9 mouse cellular contexts compared by ENCODE assay signal in genomic region chr5:25022904-25023303, GRCm38 (mm10).
DNase-seq lines count a peak whose midpoint lies in the region; ATAC-seq lines count a peak whose summit lies in the region.
"Had no signal": no experiment of that assay in that cellular context is flagged by ENCODE, and none has a peak within 500 bp of the region (broad histone marks: within the 10 kb centered on the region; RNA-seq: fewer than 3 reads in every experiment).

No protein-coding gene starts in this region.

- peak overlapping the region; percentile 77; the same call in 1 of the 2 replicates for H3K27ac ChIP-seq in heart, embryonic 10.5 days
- no peak overlapping the region for H3K27ac ChIP-seq in heart, embryonic 11.5 days (ENCODE audit: low read depth, low read length)
- H3K27ac ChIP-seq: embryonic facial prominence, embryonic 12.5 days had no signal

- H3K36me3 ChIP-seq in heart, embryonic 10.5 days: peaks cover 10% of the 10 kb centered on the region; the same call in 1 of the 2 replicates
- no peaks in the 10 kb centered on the region for H3K36me3 ChIP-seq in heart, embryonic 11.5 days (ENCODE audit: control insufficient read depth, insufficient read depth, low read length)
- H3K36me3 ChIP-seq: embryonic facial prominence, embryonic 12.5 days had no signal

- no peak overlapping the region for H3K4me2 ChIP-seq in heart, embryonic 11.5 days
- H3K4me2 ChIP-seq: embryonic facial prominence, embryonic 12.5 days had no signal

- H3K9me3 ChIP-seq in heart, embryonic 10.5 days: no peaks in the 10 kb centered on the region
- no peaks in the 10 kb centered on the region for H3K9me3 ChIP-seq in heart, embryonic 11.5 days (replicated peaks; ENCODE audit: control insufficient read depth, low read length)
- H3K9me3 ChIP-seq: embryonic facial prominence, embryonic 12.5 days had no signal

- DNase-seq in heart, embryonic 10.5 days (ENCODE audit: low spot score): no peak
- peak; percentile 37 for DNase-seq in right cerebral cortex, postnatal 14 days
- DNase-seq in right cerebral cortex, postnatal 25 days: no peak
- peak; percentile 70 to 75 for DNase-seq in adrenal gland, adult 18-20 months (ENCODE audit: low spot score in 2 of 2)
- peak; percentile 63 for DNase-seq in lung, postnatal 36 days

- no peak for ATAC-seq in heart, embryonic 11.5 days (replicated peaks; ENCODE audit: insufficient number of reproducible peaks, low FRiP score, low TSS enrichment)
- ATAC-seq in granulocyte monocyte progenitor cell, adult 5-6 weeks (replicated peaks; ENCODE audit: poor library complexity, severe bottlenecking): peak; percentile 48; the same call in 1 of the 2 replicates
- ATAC-seq in activated CD4-positive, CD25-positive, alpha-beta regulatory T cell, adult 4 months: no peak

- 50% methylated on average over 4 of the region's 4 CpGs for WGBS in heart, embryonic 10.5 days
- 45% methylated on average over 4 of the region's 4 CpGs for WGBS in heart, embryonic 11.5 days (ENCODE audit: insufficient replicate concordance)

- 0 out of 2 replicates have a peak, but pooled peaks cover 6% of the 10 kb centered on the region for H3K27me3 ChIP-seq in heart, embryonic 10.5 days (ENCODE audit: insufficient read depth, poor library complexity, severe bottlenecking)
- H3K27me3 ChIP-seq in heart, embryonic 11.5 days (ENCODE audit: control insufficient read depth, insufficient read depth, low read length): no peaks in the 10 kb centered on the region
- H3K27me3 ChIP-seq: embryonic facial prominence, embryonic 12.5 days had no signal

- no peak overlapping the region for H3K4me3 ChIP-seq in heart, embryonic 10.5 days
- H3K4me3 ChIP-seq in heart, embryonic 11.5 days (ENCODE audit: low read depth, low read length): no peak overlapping the region
- H3K4me3 ChIP-seq: embryonic facial prominence, embryonic 12.5 days had no signal

- H3K4me1 ChIP-seq in heart, embryonic 10.5 days: peaks cover 40% of the 10 kb centered on the region
- H3K4me1 ChIP-seq in heart, embryonic 11.5 days (ENCODE audit: control insufficient read depth, insufficient read depth, low read length): peaks cover 17% of the 10 kb centered on the region
- H3K4me1 ChIP-seq: embryonic facial prominence, embryonic 12.5 days had no signal

- H3K9ac ChIP-seq in heart, embryonic 11.5 days (ENCODE audit: low read depth, low read length): no peak overlapping the region
- H3K9ac ChIP-seq: embryonic facial prominence, embryonic 12.5 days had no signal

Comparison
In these comparisons a context has a peak if more than half of its experiments do, and no peak if none do; other contexts are left out.
1. DNase-seq: peak in right cerebral cortex, postnatal 14 days (single experiment), adrenal gland, adult 18-20 months (2 of 2) and lung, postnatal 36 days (single experiment); none in heart, embryonic 10.5 days (single experiment) and right cerebral cortex, postnatal 25 days (single experiment).